Mouse (Mus musculus): ENCODE measurements around the gene Cacnb2. TPM values are rescaled to one million over a fixed set of nuclear protein-coding genes. Genes with fewer than 3 reads are reported as not detected.

Cacnb2 gene
- polyA plus RNA-seq, 1 experiment from 2014 or later, result 2.4 TPM

GRCm38 (mm10) chr2:14639266-14639665, 36.4 kb downstream of the Cacnb2 start:
- ATAC-seq (no peak), DNase-seq (ENCODE audit: low spot score) (no peak)
- no peak overlapping the region for H3K9ac ChIP-seq (ENCODE audit: low read length)
- no peaks in the 10 kb centered on the region for H3K27me3 ChIP-seq (replicated peaks; ENCODE audit: control insufficient read depth, insufficient read depth, low read length)
- 0 out of 2 replicates have a peak, but pooled peaks cover 2% of the 10 kb centered on the region for H3K4me1 ChIP-seq (ENCODE audit: control insufficient read depth, insufficient read depth, low read length)
- no peaks in the 10 kb centered on the region for H3K36me3 ChIP-seq (ENCODE audit: control insufficient read depth, insufficient read depth, low read length)
- H3K9me3 ChIP-seq (replicated peaks; ENCODE audit: control insufficient read depth, low read length), result no peaks in the 10 kb centered on the region
- H3K4me2 ChIP-seq (ENCODE audit: low read length), result no peak overlapping the region
- 92% methylated on average over 4 of the region's 4 CpGs for WGBS
- no peak overlapping the region for H3K4me3 ChIP-seq (ENCODE audit: low read depth, low read length)
- H3K27ac ChIP-seq (ENCODE audit: low read depth, low read length), result no peak overlapping the region

GRCm38 (mm10) chr2:14639877-14640276, 37.0 kb downstream of the Cacnb2 start:
- Histone ChIP-seq H3K27me3 (replicated peaks; ENCODE audit: control insufficient read depth, insufficient read depth, low read length) (no peaks in the 10 kb centered on the region), H3K4me1 (ENCODE audit: control insufficient read depth, insufficient read depth, low read length) (0 out of 2 replicates have a peak, but pooled peaks cover 2% of the 10 kb centered on the region), H3K36me3 (ENCODE audit: control insufficient read depth, insufficient read depth, low read length) (no peaks in the 10 kb centered on the region), H3K27ac (ENCODE audit: low read depth, low read length) (no peak overlapping the region), H3K4me2 (ENCODE audit: low read length) (no peak overlapping the region), H3K9me3 (replicated peaks; ENCODE audit: control insufficient read depth, low read length) (no peaks in the 10 kb centered on the region), H3K4me3 (ENCODE audit: low read depth, low read length) (no peak overlapping the region), H3K9ac (ENCODE audit: low read length) (no peak overlapping the region)
- DNase-seq (ENCODE audit: low spot score) (no peak), ATAC-seq (no peak)
- WGBS, result 92% methylated on average over 6 of the region's 6 CpGs

GRCm38 (mm10) chr2:14641040-14641439, 38.2 kb downstream of the Cacnb2 start:
- 0 out of 2 replicates have a peak, but pooled peaks cover 2% of the 10 kb centered on the region for H3K4me1 ChIP-seq (ENCODE audit: control insufficient read depth, insufficient read depth, low read length)
- no peak overlapping the region for H3K4me2 ChIP-seq (ENCODE audit: low read length)
- ATAC-seq (peak; percentile 40; the same call in 1 of the 2 replicates), DNase-seq (ENCODE audit: low spot score) (peak; percentile 50)
- no peaks in the 10 kb centered on the region for H3K36me3 ChIP-seq (ENCODE audit: control insufficient read depth, insufficient read depth, low read length)
- H3K27ac ChIP-seq (ENCODE audit: low read depth, low read length), result no peak overlapping the region
- H3K9ac ChIP-seq (ENCODE audit: low read length), result no peak overlapping the region
- no peak overlapping the region for H3K4me3 ChIP-seq (ENCODE audit: low read depth, low read length)
- H3K9me3 ChIP-seq (replicated peaks; ENCODE audit: control insufficient read depth, low read length), result no peaks in the 10 kb centered on the region
- 60% methylated on average over 2 of the region's 2 CpGs for WGBS
- H3K27me3 ChIP-seq (replicated peaks; ENCODE audit: control insufficient read depth, insufficient read depth, low read length), result no peaks in the 10 kb centered on the region

- no peak for DNase-seq (ENCODE audit: low spot score)
- 63% methylated on average over 2 of the region's 2 CpGs for WGBS
Observed at GRCm38 (mm10) chr2:14651268-14651667, 48.4 kb downstream of the Cacnb2 start.

GRCm38 (mm10) chr2:14656673-14657072, 53.8 kb downstream of the Cacnb2 start:
- 50% methylated on average over 4 of the region's 4 CpGs for WGBS
- H3K9ac ChIP-seq (ENCODE audit: low read length), result no peak overlapping the region
- no peaks in the 10 kb centered on the region for H3K36me3 ChIP-seq (ENCODE audit: control insufficient read depth, insufficient read depth, low read length)
- H3K4me3 ChIP-seq (ENCODE audit: low read depth, low read length), result no peak overlapping the region
- no peak overlapping the region for H3K27ac ChIP-seq (ENCODE audit: low read depth, low read length)
- H3K4me2 ChIP-seq (ENCODE audit: low read length), result no peak overlapping the region
- no peak for DNase-seq (ENCODE audit: low spot score)
- H3K9me3 ChIP-seq (replicated peaks; ENCODE audit: control insufficient read depth, low read length), result no peaks in the 10 kb centered on the region
- H3K4me1 ChIP-seq (ENCODE audit: control insufficient read depth, insufficient read depth, low read length), result no peaks in the 10 kb centered on the region; the same call in 1 of the 2 replicates
- H3K27me3 ChIP-seq (replicated peaks; ENCODE audit: control insufficient read depth, insufficient read depth, low read length), result no peaks in the 10 kb centered on the region
- peak; percentile 33; the same call in 1 of the 2 replicates for ATAC-seq

More at GRCm38 (mm10) chr2:14651268-14651667, 48.4 kb downstream of the Cacnb2 start:
- Histone ChIP-seq H3K27me3 (replicated peaks; ENCODE audit: control insufficient read depth, insufficient read depth, low read length) (no peaks in the 10 kb centered on the region), H3K4me1 (ENCODE audit: control insufficient read depth, insufficient read depth, low read length) (no peaks in the 10 kb centered on the region; the same call in 1 of the 2 replicates), H3K4me2 (ENCODE audit: low read length) (no peak overlapping the region), H3K9me3 (replicated peaks; ENCODE audit: control insufficient read depth, low read length) (no peaks in the 10 kb centered on the region), H3K4me3 (ENCODE audit: low read depth, low read length) (no peak overlapping the region), H3K36me3 (ENCODE audit: control insufficient read depth, insufficient read depth, low read length) (no peaks in the 10 kb centered on the region), H3K9ac (ENCODE audit: low read length) (no peak overlapping the region), H3K27ac (ENCODE audit: low read depth, low read length) (no peak overlapping the region)
- no peak; the same call in 1 of the 2 replicates for ATAC-seq

- no peak overlapping the region for H3K4me3 ChIP-seq (ENCODE audit: low read depth, low read length)
- no peak overlapping the region for H3K9ac ChIP-seq (ENCODE audit: low read length)
- no peak overlapping the region for H3K27ac ChIP-seq (ENCODE audit: low read depth, low read length)
- no peaks in the 10 kb centered on the region; the same call in 1 of the 2 replicates for H3K4me1 ChIP-seq (ENCODE audit: control insufficient read depth, insufficient read depth, low read length)
- H3K36me3 ChIP-seq (ENCODE audit: control insufficient read depth, insufficient read depth, low read length), result no peaks in the 10 kb centered on the region
- H3K9me3 ChIP-seq (replicated peaks; ENCODE audit: control insufficient read depth, low read length), result no peaks in the 10 kb centered on the region
- H3K4me2 ChIP-seq (ENCODE audit: low read length), result no peak overlapping the region
- ATAC-seq (peak; percentile 62; the same call in 1 of the 2 replicates), DNase-seq (ENCODE audit: low spot score) (peak; percentile 58)
- no peaks in the 10 kb centered on the region for H3K27me3 ChIP-seq (replicated peaks; ENCODE audit: control insufficient read depth, insufficient read depth, low read length)
- 69% methylated on average over 3 of the region's 3 CpGs for WGBS
Observed at GRCm38 (mm10) chr2:14657205-14657844, 54.4 kb downstream of the Cacnb2 start.

GRCm38 (mm10) chr2:14665213-14665612, 62.3 kb downstream of the Cacnb2 start:
- peak; percentile 3 for DNase-seq (ENCODE audit: low spot score)
- no peak for ATAC-seq
- H3K4me1 ChIP-seq (ENCODE audit: control insufficient read depth, insufficient read depth, low read length), result no peaks in the 10 kb centered on the region
- H3K9ac ChIP-seq (ENCODE audit: low read length), result no peak overlapping the region
- H3K9me3 ChIP-seq (replicated peaks; ENCODE audit: control insufficient read depth, low read length), result no peaks in the 10 kb centered on the region
- no peaks in the 10 kb centered on the region for H3K27me3 ChIP-seq (replicated peaks; ENCODE audit: control insufficient read depth, insufficient read depth, low read length)
- H3K27ac ChIP-seq (ENCODE audit: low read depth, low read length), result no peak overlapping the region
- H3K4me2 ChIP-seq (ENCODE audit: low read length), result no peak overlapping the region
- WGBS, result 11% methylated on average over 1 of the region's 1 CpGs
- H3K4me3 ChIP-seq (ENCODE audit: low read depth, low read length), result no peak overlapping the region
- no peaks in the 10 kb centered on the region for H3K36me3 ChIP-seq (ENCODE audit: control insufficient read depth, insufficient read depth, low read length)

GRCm38 (mm10) chr2:14672117-14672516, 69.2 kb downstream of the Cacnb2 start:
- ATAC-seq, result no peak
- WGBS, result 97% methylated on average over 8 of the region's 8 CpGs
- H3K4me2 ChIP-seq (ENCODE audit: low read length), result no peak overlapping the region
- no peak overlapping the region for H3K4me3 ChIP-seq (ENCODE audit: low read depth, low read length)
- H3K36me3 ChIP-seq (ENCODE audit: control insufficient read depth, insufficient read depth, low read length), result no peaks in the 10 kb centered on the region
- no peak overlapping the region for H3K27ac ChIP-seq (ENCODE audit: low read depth, low read length)
- no peak for DNase-seq (ENCODE audit: low spot score)
- no peaks in the 10 kb centered on the region for H3K4me1 ChIP-seq (ENCODE audit: control insufficient read depth, insufficient read depth, low read length)
- no peaks in the 10 kb centered on the region for H3K27me3 ChIP-seq (replicated peaks; ENCODE audit: control insufficient read depth, insufficient read depth, low read length)
- no peaks in the 10 kb centered on the region for H3K9me3 ChIP-seq (replicated peaks; ENCODE audit: control insufficient read depth, low read length)
- H3K9ac ChIP-seq (ENCODE audit: low read length), result no peak overlapping the region

GRCm38 (mm10) chr2:14676885-14677516, 74.1 kb downstream of the Cacnb2 start:
- no peak overlapping the region for H3K4me3 ChIP-seq (ENCODE audit: low read depth, low read length)
- no peaks in the 10 kb centered on the region for H3K9me3 ChIP-seq (replicated peaks; ENCODE audit: control insufficient read depth, low read length)
- H3K4me1 ChIP-seq (ENCODE audit: control insufficient read depth, insufficient read depth, low read length), result no peaks in the 10 kb centered on the region
- DNase-seq (ENCODE audit: low spot score) (peak; percentile 76), ATAC-seq (peak; percentile 58)
- H3K4me2 ChIP-seq (ENCODE audit: low read length), result no peak overlapping the region
- WGBS, result 23% methylated on average over 6 of the region's 6 CpGs
- H3K27ac ChIP-seq (ENCODE audit: low read depth, low read length), result no peak overlapping the region
- H3K36me3 ChIP-seq (ENCODE audit: control insufficient read depth, insufficient read depth, low read length), result no peaks in the 10 kb centered on the region
- H3K9ac ChIP-seq (ENCODE audit: low read length), result no peak overlapping the region
- no peaks in the 10 kb centered on the region for H3K27me3 ChIP-seq (replicated peaks; ENCODE audit: control insufficient read depth, insufficient read depth, low read length)
